Mouse (Mus musculus) forebrain, embryonic 11.5 days (tissue): Measurements from ENCODE around the gene Prdm11. TPM values are rescaled to one million over a fixed set of nuclear protein-coding genes. Genes with fewer than 3 reads are reported as not detected.

Source experiments
- polyA plus RNA-seq: library from polyadenylated mRNA; unstranded; fragments of >200 nt; fragmentation: Nextera tagmentation; extraction: Ambion mirVana; gene quantifications from 2 replicates; pipeline ENCODE4 v1.2.1, GENCODE M21; 2014

Gene Prdm11
- polyA plus RNA-seq, 1 experiment from 2014 or later, result 1.8 TPM

Other genes starting within 250 kb of the Prdm11 start
- gene Syt13, start 131.1 kb downstream of the Prdm11 start, polyA plus RNA-seq, result 6.1 and 6.2 TPM in 2 replicates
- 155 and 170 TPM in 2 replicates for gene Trp53i11, start 141.4 kb upstream of the Prdm11 start, polyA plus RNA-seq